Mouse (Mus musculus) heart, embryonic 13.5 days (tissue): ENCODE measurements around the gene Mtmr3. TPM values are rescaled to one million over a fixed set of nuclear protein-coding genes. Genes with fewer than 3 reads are reported as not detected.

Source experiments
- ATAC-seq: fragments of 200-750 bp; cut with Nextera tagmentation; 2 replicates; pipeline ENCODE4 v1.8.0; 2017; ENCODE audit warnings: moderate TSS enrichment; ENCODE audit not compliant: insufficient number of reproducible peaks, low FRiP score, low TSS enrichment; ENCODE audit errors: extremely low read depth
- H3K27ac ChIP-seq: fragments of 300-500 bp; sonication (generic); replicated peaks from 2 replicates; pipeline ENCODE4 v1.5.1; 2015; ENCODE audit warnings: moderate library complexity, mild to moderate bottlenecking, inconsistent platforms
- H3K27me3 ChIP-seq: fragments of 300-500 bp; sonication (generic); replicated peaks from 2 replicates; pipeline ENCODE4 v1.6.1; 2015; ENCODE audit warnings: mild to moderate bottlenecking, inconsistent platforms
- H3K36me3 ChIP-seq: fragments of 300-500 bp; sonication (generic); 2 replicates; pipeline ENCODE4 v1.6.1; 2015; ENCODE audit warnings: mild to moderate bottlenecking, inconsistent platforms
- H3K4me1 ChIP-seq: fragments of 300-500 bp; sonication (generic); 2 replicates; pipeline ENCODE4 v1.6.1; 2015; ENCODE audit warnings: inconsistent platforms
- H3K4me2 ChIP-seq: fragments of 300-500 bp; sonication (generic); 2 replicates; pipeline ENCODE4 v1.6.1; 2015; ENCODE audit warnings: inconsistent platforms, mild to moderate bottlenecking, moderate library complexity
- H3K4me3 ChIP-seq: fragments of 300-500 bp; sonication (generic); 2 replicates; pipeline ENCODE4 v1.5.1; 2015; ENCODE audit warnings: moderate library complexity, mild to moderate bottlenecking, inconsistent platforms
- H3K9ac ChIP-seq: fragments of 300-500 bp; sonication (generic); 2 replicates; pipeline ENCODE4 v1.6.1; 2015; ENCODE audit warnings: inconsistent platforms, mild to moderate bottlenecking, moderate library complexity
- H3K9me3 ChIP-seq: fragments of 300-500 bp; sonication (generic); 2 replicates; pipeline ENCODE4 v1.6.1; 2016; ENCODE audit warnings: inconsistent platforms
- WGBS: fragments of 180-500 bp; shearing (Covaris S2); methylation state at CpG from one replicate; pipeline ENCODE4 v1.1.7; 2015; ENCODE audit warnings: mixed read lengths; 5-methylcytosine and 5-hydroxymethylcytosine counted together
- polyA plus RNA-seq: library from polyadenylated mRNA; unstranded; fragments of >200 nt; fragmentation: Nextera tagmentation; extraction: Ambion mirVana; gene quantifications from 2 replicates; pipeline ENCODE4 v1.2.1, GENCODE M21; 2015

Gene Mtmr3
- polyA plus RNA-seq, result 19.7 and 21.1 TPM in 2 replicates

- Histone ChIP-seq H3K4me3 (peak within 1 kb of the TSS; percentile 94), H3K4me1 (peaks cover 37% of the 10 kb centered on the region), H3K4me2 (peak within 1 kb of the TSS; percentile 83), H3K36me3 (no peaks in the 10 kb centered on the region), H3K9me3 (no peaks in the 10 kb centered on the region), H3K9ac (peak within 1 kb of the TSS; percentile 98), H3K27ac (peak within 1 kb of the TSS; percentile 96), H3K27me3 (no peaks in the 10 kb centered on the region)
- WGBS, result 4% methylated on average over 48 of the region's 53 CpGs
- peak; percentile 87 for ATAC-seq
These were observed at the start of gene Mtmr3 for GRCm38 (mm10) chr11:4594608-4595500. Gene Mtmr3, minus strand, starts transcription at chr11:4594863.

DNA sequence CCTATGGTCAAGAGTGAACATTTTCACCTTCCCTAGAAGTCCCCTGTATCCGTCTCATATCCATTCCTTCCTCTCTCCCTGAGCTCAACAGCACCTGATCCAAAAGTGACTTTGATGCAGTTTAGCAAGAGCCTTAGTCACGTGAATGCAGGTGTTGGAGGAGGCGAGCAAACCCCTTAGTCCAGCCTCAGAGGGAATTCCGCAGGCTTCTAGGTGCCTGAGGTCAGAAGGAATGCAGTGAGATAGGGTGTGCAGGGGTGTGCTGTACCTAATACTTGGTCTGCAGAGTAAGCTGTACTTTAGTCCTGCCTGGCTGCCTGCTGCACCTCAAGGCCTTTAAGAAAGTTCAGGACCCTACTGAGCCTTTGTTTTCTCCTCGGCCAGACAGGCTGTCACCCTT is 49.1 kb upstream of the Mtmr3 start:
- no peak overlapping the region for H3K9ac ChIP-seq
- ATAC-seq, result no peak
- WGBS, result 59% methylated on average over 5 of the region's 5 CpGs

GRCm38 (mm10) chr11:4641185-4641584 is 46.5 kb upstream of the Mtmr3 start:
- Histone ChIP-seq H3K27me3 (no peaks in the 10 kb centered on the region), H3K4me3 (no peak overlapping the region), H3K9me3 (no peaks in the 10 kb centered on the region), H3K4me2 (no peak overlapping the region), H3K4me1 (peaks cover 23% of the 10 kb centered on the region), H3K27ac (no peak overlapping the region), H3K9ac (no peak overlapping the region), H3K36me3 (peaks cover 30% of the 10 kb centered on the region)
- no peak for ATAC-seq

More for the DNA sequence above, 49.1 kb upstream of the Mtmr3 start:
- peaks cover 55% of the 10 kb centered on the region for H3K36me3 ChIP-seq
- H3K9me3 ChIP-seq, result no peaks in the 10 kb centered on the region
- H3K4me2 ChIP-seq, result no peak overlapping the region
- no peak overlapping the region for H3K4me3 ChIP-seq
- no peaks in the 10 kb centered on the region for H3K27me3 ChIP-seq
- peaks cover 7% of the 10 kb centered on the region for H3K4me1 ChIP-seq
- no peak overlapping the region for H3K27ac ChIP-seq

DNA sequence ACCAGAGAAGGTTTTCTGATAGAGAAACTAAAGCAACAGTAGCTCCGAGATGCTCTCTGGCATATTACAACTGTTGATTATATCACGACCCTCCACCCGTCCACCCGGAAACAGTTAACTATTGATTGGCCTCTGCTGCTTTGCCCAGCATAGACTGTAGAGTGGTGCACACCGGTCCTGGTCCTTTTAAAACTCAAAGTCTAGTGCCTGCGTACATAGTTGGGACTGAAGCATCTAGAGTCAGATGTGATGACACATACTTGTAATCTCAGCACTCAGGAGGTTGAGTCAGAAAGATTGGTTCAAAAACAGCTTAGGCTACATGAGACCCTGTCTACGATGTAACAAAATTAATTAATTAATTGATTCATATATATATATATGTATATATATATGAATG is 43.6 kb upstream of the Mtmr3 start:
- Histone ChIP-seq H3K27ac (peak overlapping the region; percentile 75; the same call in 1 of the 2 replicates), H3K9me3 (no peaks in the 10 kb centered on the region), H3K9ac (peak overlapping the region; percentile 87), H3K4me1 (peaks cover 23% of the 10 kb centered on the region), H3K27me3 (no peaks in the 10 kb centered on the region), H3K36me3 (peaks cover 23% of the 10 kb centered on the region), H3K4me3 (peak overlapping the region; percentile 87), H3K4me2 (peak overlapping the region; percentile 83)
- WGBS, result 11% methylated on average over 7 of the region's 7 CpGs
- no peak for ATAC-seq

DNA sequence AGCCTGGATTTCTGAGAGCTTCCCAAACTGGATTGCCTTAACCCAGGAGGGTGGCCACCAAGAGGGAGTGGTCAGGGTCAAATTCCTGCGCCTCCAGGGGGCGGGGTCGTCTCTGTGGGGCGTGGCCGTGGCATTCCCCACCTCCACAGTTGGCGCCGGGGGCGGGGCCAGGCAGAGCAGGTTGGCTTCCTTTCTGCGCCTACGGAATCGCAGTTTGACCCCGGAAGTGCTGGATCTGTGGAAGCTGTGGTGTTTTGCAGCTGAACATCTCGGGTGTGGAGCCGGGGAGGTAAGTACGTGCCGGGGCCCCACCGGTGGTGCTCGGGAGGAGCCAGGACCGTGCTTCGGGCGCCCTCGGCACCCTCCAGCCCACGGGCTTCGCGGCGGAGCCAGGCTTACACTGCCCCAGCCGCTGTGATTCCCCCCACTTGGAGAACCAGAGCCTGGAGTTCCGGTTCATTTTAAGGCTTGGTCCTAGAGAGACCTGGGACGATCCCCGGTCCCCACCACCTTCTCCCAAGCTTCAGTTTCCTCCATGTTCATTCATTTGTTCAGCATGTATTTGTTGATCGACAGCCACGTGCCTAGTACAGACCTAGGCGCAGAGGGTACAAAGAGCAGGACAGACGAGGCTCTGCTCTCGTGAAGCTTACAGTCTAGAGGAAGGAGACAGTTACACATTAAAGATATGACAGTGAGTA is 43.0 kb upstream of the Mtmr3 start, which contains the start of gene Ascc2:
Ascc2 (plus strand) TSS at position 214 of the 701 bp plus-strand sequence.
- Histone ChIP-seq H3K27me3 (no peaks in the 10 kb centered on the region), H3K4me1 (peaks cover 23% of the 10 kb centered on the region), H3K36me3 (peaks cover 18% of the 10 kb centered on the region), H3K9me3 (no peaks in the 10 kb centered on the region), H3K4me3 (peak within 1 kb of the TSS; percentile 87), H3K27ac (peak within 1 kb of the TSS; percentile 75), H3K4me2 (peak within 1 kb of the TSS; percentile 83), H3K9ac (peak within 1 kb of the TSS; percentile 87)
- under 1% methylated on average over 35 of the region's 35 CpGs for WGBS
- peak; percentile 85 for ATAC-seq

- H3K27ac ChIP-seq, result peak overlapping the region; percentile 75
- H3K27me3 ChIP-seq, result no peaks in the 10 kb centered on the region
- H3K4me2 ChIP-seq, result peak overlapping the region; percentile 83
- 49% methylated on average over 5 of the region's 5 CpGs for WGBS
- H3K9ac ChIP-seq, result 0 out of 2 replicates have a peak overlapping the region, but pooled peaks have one; percentile 30
- peaks cover 11% of the 10 kb centered on the region for H3K36me3 ChIP-seq
- no peaks in the 10 kb centered on the region for H3K9me3 ChIP-seq
- peaks cover 23% of the 10 kb centered on the region for H3K4me1 ChIP-seq
- ATAC-seq, result no peak
- H3K4me3 ChIP-seq, result peak overlapping the region; percentile 87
These were observed 42.2 kb upstream of the Mtmr3 start for GRCm38 (mm10) chr11:4636782-4637342.

DNA sequence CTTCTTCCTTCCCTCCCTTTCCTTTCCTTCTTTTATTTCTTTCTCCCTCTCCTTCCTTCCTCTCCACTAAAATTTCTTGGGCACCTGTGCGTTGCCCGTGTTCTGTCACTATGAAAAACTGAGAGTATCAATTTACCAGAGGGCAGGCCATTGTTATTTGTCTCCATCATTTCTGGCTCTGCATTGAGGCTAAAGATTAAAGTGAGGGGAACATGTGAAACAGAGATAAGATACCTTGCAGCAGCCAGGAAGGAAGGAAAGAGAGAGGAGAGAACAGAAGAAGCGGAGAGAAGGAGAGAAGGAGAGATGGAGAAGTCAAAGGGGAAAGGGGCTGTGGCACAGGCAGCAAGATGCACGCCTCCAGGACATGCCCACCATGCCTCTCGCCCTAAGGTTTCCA is 39.7 kb upstream of the Mtmr3 start:
- Histone ChIP-seq H3K4me1 (peaks cover 43% of the 10 kb centered on the region), H3K9ac (no peak overlapping the region), H3K36me3 (no peaks in the 10 kb centered on the region), H3K9me3 (no peaks in the 10 kb centered on the region), H3K4me2 (no peak overlapping the region), H3K4me3 (no peak overlapping the region), H3K27me3 (no peaks in the 10 kb centered on the region), H3K27ac (no peak overlapping the region)
- WGBS, result 65% methylated on average over 5 of the region's 5 CpGs
- ATAC-seq, result no peak

DNA sequence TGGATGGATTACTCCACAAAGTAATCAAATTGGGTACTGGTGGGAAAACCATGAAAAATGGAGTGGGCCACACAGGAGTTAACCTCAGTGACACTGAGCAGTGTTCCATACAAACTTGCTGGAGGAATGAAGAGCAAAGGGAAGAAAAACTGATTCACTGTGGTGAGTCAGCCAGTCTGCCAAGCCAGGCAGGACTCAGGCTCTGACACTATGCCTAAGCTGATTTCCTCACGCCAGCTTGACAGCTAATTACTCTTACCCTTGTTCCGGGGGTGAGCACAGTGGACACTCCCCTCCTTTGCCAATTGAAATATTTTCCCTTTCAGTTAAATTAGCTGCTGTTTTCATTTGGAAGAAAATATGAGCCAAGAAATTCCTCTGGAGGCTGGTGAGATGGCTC is 38.8 kb upstream of the Mtmr3 start:
- no peak overlapping the region for H3K9ac ChIP-seq
- H3K36me3 ChIP-seq, result no peaks in the 10 kb centered on the region
- H3K27ac ChIP-seq, result no peak overlapping the region
- ATAC-seq, result no peak
- H3K4me1 ChIP-seq, result peaks cover 43% of the 10 kb centered on the region
- H3K4me2 ChIP-seq, result no peak overlapping the region
- no peak overlapping the region for H3K4me3 ChIP-seq
- no peaks in the 10 kb centered on the region for H3K27me3 ChIP-seq
- whole genome bisulfite sequencing, result 55% methylated on average over 2 of the region's 2 CpGs
- no peaks in the 10 kb centered on the region for H3K9me3 ChIP-seq

DNA sequence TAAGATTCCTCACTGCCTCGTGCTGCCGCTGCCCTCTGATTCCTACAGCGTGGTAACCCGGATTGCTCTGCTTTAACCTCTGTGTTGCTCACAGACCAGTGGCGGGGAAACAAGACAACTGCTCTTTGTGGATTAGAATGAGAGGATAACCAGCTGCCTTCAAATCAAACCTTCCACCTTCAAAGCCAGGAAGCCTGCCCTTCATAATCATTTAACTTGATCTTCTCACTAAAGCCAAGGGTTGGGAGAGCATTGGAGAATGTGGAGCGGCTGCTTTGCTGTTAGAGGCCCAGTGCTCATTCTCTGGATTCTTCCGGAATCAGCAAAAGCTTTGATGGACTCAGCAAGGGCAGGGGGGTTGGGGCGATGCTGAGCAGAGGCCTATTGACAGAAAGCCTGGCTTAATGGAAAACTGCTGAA is 35.2 kb upstream of the Mtmr3 start:
- Histone ChIP-seq H3K4me3 (no peak overlapping the region), H3K27me3 (no peaks in the 10 kb centered on the region), H3K27ac (peak overlapping the region; percentile 78), H3K4me2 (peak overlapping the region; percentile 13), H3K4me1 (peaks cover 34% of the 10 kb centered on the region), H3K36me3 (no peaks in the 10 kb centered on the region), H3K9me3 (no peaks in the 10 kb centered on the region), H3K9ac (peak overlapping the region; percentile 42; the same call in 1 of the 2 replicates)
- 9% methylated on average over 8 of the region's 8 CpGs for WGBS
- no peak for ATAC-seq

DNA sequence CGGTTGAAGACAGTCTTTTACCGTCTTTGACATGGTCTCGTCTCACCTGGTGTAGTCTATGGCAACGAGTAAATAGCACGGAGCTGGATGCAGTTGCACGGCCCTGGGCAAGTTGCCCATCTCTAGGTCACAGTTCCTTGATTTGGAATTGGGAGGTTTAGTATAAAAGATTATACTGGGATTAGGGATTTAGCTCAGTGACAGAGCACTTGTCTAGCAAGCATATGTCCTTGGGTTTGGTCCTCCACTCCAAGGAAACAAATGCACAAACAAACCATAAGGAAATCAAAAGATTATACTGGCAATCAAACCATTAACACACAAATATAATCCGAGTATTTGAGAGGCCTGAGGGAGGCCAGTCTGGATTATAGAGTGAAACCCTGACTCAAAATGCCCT is 33.0 kb upstream of the Mtmr3 start:
- Histone ChIP-seq H3K27me3 (no peaks in the 10 kb centered on the region), H3K27ac (no peak overlapping the region), H3K4me3 (no peak overlapping the region), H3K36me3 (no peaks in the 10 kb centered on the region), H3K9me3 (no peaks in the 10 kb centered on the region), H3K4me2 (no peak overlapping the region), H3K9ac (no peak overlapping the region), H3K4me1 (peaks cover 34% of the 10 kb centered on the region)
- ATAC-seq, result no peak
- 81% methylated on average over 7 of the region's 7 CpGs for WGBS

DNA sequence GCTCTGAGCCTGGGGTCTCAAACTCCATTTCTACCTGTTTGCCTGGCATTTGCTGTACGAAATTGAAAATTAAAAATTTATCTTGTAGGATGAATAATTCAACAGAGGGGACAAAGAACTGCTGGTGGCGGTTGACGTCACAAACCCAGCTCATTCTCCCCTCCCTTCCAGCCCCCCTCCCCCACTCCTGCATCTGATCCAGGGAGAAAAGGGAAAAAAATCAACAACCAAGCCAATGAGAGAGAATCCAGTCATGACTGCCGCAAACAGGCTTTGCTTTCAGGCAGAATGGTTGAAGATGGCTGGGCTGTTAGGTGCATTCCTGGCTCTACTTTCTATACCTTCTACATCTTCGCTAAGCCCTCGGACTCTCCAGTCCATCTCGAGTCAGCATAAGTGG is 31.3 kb upstream of the Mtmr3 start:
- Histone ChIP-seq H3K4me3 (no peak overlapping the region), H3K9ac (no peak overlapping the region), H3K27me3 (no peaks in the 10 kb centered on the region), H3K9me3 (no peaks in the 10 kb centered on the region), H3K36me3 (no peaks in the 10 kb centered on the region), H3K27ac (no peak overlapping the region), H3K4me1 (peaks cover 29% of the 10 kb centered on the region), H3K4me2 (no peak overlapping the region)
- ATAC-seq, result no peak
- 71% methylated on average over 7 of the region's 7 CpGs for WGBS
